Mouse (Mus musculus) ES-Bruce4 (cell line): ENCODE data around the gene Ryr2. TPM values are rescaled to one million over a fixed set of nuclear protein-coding genes. Genes with fewer than 3 reads are reported as not detected.

Experiments used
- H3K27ac ChIP-seq: 2 replicates; pipeline ENCODE4 v1.5.1; 2012; ENCODE audit warnings: low read length, inconsistent platforms; ENCODE audit not compliant: insufficient read depth
- H3K27me3 ChIP-seq: 2 replicates; pipeline ENCODE4 v1.6.1; 2012; ENCODE audit warnings: mild to moderate bottlenecking, low read length, inconsistent platforms; ENCODE audit not compliant: control insufficient read depth, poor library complexity, insufficient read depth, severe bottlenecking
- H3K36me3 ChIP-seq: 2 replicates; pipeline ENCODE4 v1.6.1; 2012; ENCODE audit warnings: inconsistent platforms, mild to moderate bottlenecking, low read length, moderate library complexity; ENCODE audit not compliant: control insufficient read depth, poor library complexity, insufficient read depth, severe bottlenecking
- H3K4me1 ChIP-seq: one replicate; pipeline ENCODE4 v1.8.1; 2011; ENCODE audit warnings: low read length; ENCODE audit not compliant: control insufficient read depth, insufficient read depth
- H3K4me3 ChIP-seq: 2 replicates; pipeline ENCODE4 v1.5.1; 2011; ENCODE audit warnings: low read depth, mild to moderate bottlenecking, low read length
- H3K9ac ChIP-seq: 2 replicates; pipeline ENCODE4 v1.6.1; 2012; ENCODE audit warnings: low read depth, mild to moderate bottlenecking, inconsistent platforms; ENCODE audit not compliant: poor library complexity, severe bottlenecking
- H3K9me3 ChIP-seq: replicated peaks from 2 replicates; pipeline ENCODE4 v1.6.1; 2012; ENCODE audit warnings: mild to moderate bottlenecking, low read length, inconsistent platforms; ENCODE audit not compliant: control insufficient read depth, poor library complexity, insufficient read depth, severe bottlenecking
- CTCF ChIP-seq: IDR thresholded peaks from one replicate; pipeline ENCODE4 v1.8.1; 2011; ENCODE audit warnings: low read depth, low read length
- EP300 ChIP-seq: IDR thresholded peaks from 2 replicates; pipeline ENCODE4 v1.6.1; 2011; ENCODE audit warnings: low read depth, low read length; ENCODE audit not compliant: insufficient read depth
- POLR2A ChIP-seq: IDR thresholded peaks from one replicate; pipeline ENCODE4 v1.8.1; 2011; ENCODE audit warnings: low read length; ENCODE audit not compliant: insufficient read depth
- polyA plus RNA-seq: library from polyadenylated mRNA; stranded (reverse); fragments of >200 nt; gene quantifications from 2 replicates; pipeline ENCODE4 v1.2.4, GENCODE M21; 2011; ENCODE audit warnings: low read depth; ENCODE audit not compliant: missing spikeins, insufficient read depth, insufficient read length

The Ryr2 gene
- polyA plus RNA-seq, 1 experiment, result 2.9 TPM

- no peak overlapping the region for H3K27ac ChIP-seq
- H3K27me3 ChIP-seq, result no peaks in the 10 kb centered on the region
- H3K36me3 ChIP-seq, result no peaks in the 10 kb centered on the region
- TF ChIP-seq POLR2A (no peak), CTCF (no peak), EP300 (no peak)
- peaks cover 10% of the 10 kb centered on the region for H3K9me3 ChIP-seq
- no peaks in the 10 kb centered on the region for H3K4me1 ChIP-seq
- H3K9ac ChIP-seq, result no peak overlapping the region
- H3K4me3 ChIP-seq, result no peak overlapping the region
Observed at GRCm38 (mm10) chr13:12053910-12054309, 52.8 kb downstream of the Ryr2 start.

GRCm38 (mm10) chr13:12050809-12051208 is 55.9 kb downstream of the Ryr2 start:
- Histone ChIP-seq H3K36me3 (no peaks in the 10 kb centered on the region), H3K4me3 (no peak overlapping the region), H3K4me1 (no peaks in the 10 kb centered on the region), H3K27ac (no peak overlapping the region), H3K9ac (no peak overlapping the region), H3K9me3 (peaks cover 10% of the 10 kb centered on the region), H3K27me3 (no peaks in the 10 kb centered on the region)
- TF ChIP-seq POLR2A (no peak), EP300 (no peak), CTCF (no peak)

GRCm38 (mm10) chr13:12047059-12047458 is 59.7 kb downstream of the Ryr2 start:
- H3K27ac ChIP-seq, result no peak overlapping the region
- TF ChIP-seq CTCF (no peak), POLR2A (no peak), EP300 (no peak)
- H3K9ac ChIP-seq, result no peak overlapping the region
- H3K27me3 ChIP-seq, result no peaks in the 10 kb centered on the region
- H3K9me3 ChIP-seq, result no peaks in the 10 kb centered on the region
- H3K4me1 ChIP-seq, result no peaks in the 10 kb centered on the region
- H3K36me3 ChIP-seq, result no peaks in the 10 kb centered on the region
- H3K4me3 ChIP-seq, result no peak overlapping the region

- TF ChIP-seq CTCF (no peak), POLR2A (no peak), EP300 (no peak)
- H3K27ac ChIP-seq, result no peak overlapping the region
- no peak overlapping the region for H3K9ac ChIP-seq
- no peaks in the 10 kb centered on the region for H3K36me3 ChIP-seq
- H3K9me3 ChIP-seq, result no peaks in the 10 kb centered on the region
- H3K4me3 ChIP-seq, result no peak overlapping the region
- no peaks in the 10 kb centered on the region for H3K4me1 ChIP-seq
- H3K27me3 ChIP-seq, result no peaks in the 10 kb centered on the region
Observed at GRCm38 (mm10) chr13:12044751-12045150, 62.0 kb downstream of the Ryr2 start.

GRCm38 (mm10) chr13:12042891-12043491 is 63.8 kb downstream of the Ryr2 start:
- TF ChIP-seq POLR2A (no peak), EP300 (no peak), CTCF (no peak)
- no peak overlapping the region for H3K4me3 ChIP-seq
- no peaks in the 10 kb centered on the region for H3K27me3 ChIP-seq
- H3K9ac ChIP-seq, result no peak overlapping the region
- no peak overlapping the region for H3K27ac ChIP-seq
- no peaks in the 10 kb centered on the region for H3K9me3 ChIP-seq
- H3K4me1 ChIP-seq, result no peaks in the 10 kb centered on the region
- H3K36me3 ChIP-seq, result no peaks in the 10 kb centered on the region

GRCm38 (mm10) chr13:12039967-12040366 is 66.8 kb downstream of the Ryr2 start:
- Histone ChIP-seq H3K9me3 (no peaks in the 10 kb centered on the region), H3K4me1 (no peaks in the 10 kb centered on the region), H3K9ac (no peak overlapping the region), H3K36me3 (no peaks in the 10 kb centered on the region), H3K4me3 (no peak overlapping the region), H3K27me3 (no peaks in the 10 kb centered on the region), H3K27ac (no peak overlapping the region)
- TF ChIP-seq POLR2A (no peak), EP300 (no peak), CTCF (no peak)
